Mouse (Mus musculus) regulatory T cell (primary cell): ENCODE data around the gene Chmp6.

Experiments
- in situ Hi-C: fragments of 300-600 bp; cut with MboI, MseI; formaldehyde crosslinking; loops from one replicate; pipeline ENCODE4 v1.15.1; 2025; ENCODE audit warnings: high pct_unique_total_duplicates

The Chmp6 gene

GRCm38 (mm10) chr11:119907711-119908110, 5.5 kb upstream of the Chmp6 start:
- in situ Hi-C loops: no loop called here

- in situ Hi-C loops: no loop called here
Observed at GRCm38 (mm10) chr11:119909436-119909835, 3.8 kb upstream of the Chmp6 start.

GRCm38 (mm10) chr11:119912845-119913244, 396 bp upstream of the Chmp6 start:
- in situ Hi-C loops: no loop called here

GRCm38 (mm10) chr11:119913935-119914314, 684 bp downstream of the Chmp6 start:
- in situ Hi-C loops: no loop called here

- in situ Hi-C loops: no loop called here
Observed at GRCm38 (mm10) chr11:119914381-119914780, 1.1 kb downstream of the Chmp6 start.

GRCm38 (mm10) chr11:119915666-119916065, 2.4 kb downstream of the Chmp6 start:
- in situ Hi-C loops: loop anchor here (5.0 kb wide), 1 partner anchor 72 kb away; no protein-coding TSS in a partner anchor

- in situ Hi-C loops: loop anchor here (5.0 kb wide), 1 partner anchor 71 kb away; no protein-coding TSS in a partner anchor
Observed at GRCm38 (mm10) chr11:119916102-119916790, 3.0 kb downstream of the Chmp6 start.

- in situ Hi-C loops: loop anchor here (5.0 kb wide), 1 partner anchor 70 kb away; no protein-coding TSS in a partner anchor
Observed at GRCm38 (mm10) chr11:119916834-119917469, 3.7 kb downstream of the Chmp6 start.

- in situ Hi-C loops: loop anchor here (5.0 kb wide), 1 partner anchor 69 kb away; no protein-coding TSS in a partner anchor
Observed at GRCm38 (mm10) chr11:119918521-119918920, 5.3 kb downstream of the Chmp6 start.

- in situ Hi-C loops: loop anchor here (5.0 kb wide), 1 partner anchor 68 kb away; no protein-coding TSS in a partner anchor
Observed at GRCm38 (mm10) chr11:119919432-119919831, 6.2 kb downstream of the Chmp6 start.

- in situ Hi-C loops: loop anchor here (5.0 kb wide), 1 partner anchor 67 kb away; no protein-coding TSS in a partner anchor
Observed at GRCm38 (mm10) chr11:119919897-119920296, 6.7 kb downstream of the Chmp6 start.

GRCm38 (mm10) chr11:119920668-119921067, 7.4 kb downstream of the Chmp6 start:
- in situ Hi-C loops: no loop called here

- in situ Hi-C loops: no loop called here
Observed at GRCm38 (mm10) chr11:119925176-119925575, 11.9 kb downstream of the Chmp6 start.

GRCm38 (mm10) chr11:119926762-119927161, 13.5 kb downstream of the Chmp6 start:
- in situ Hi-C loops: no loop called here

- in situ Hi-C loops: no loop called here
Observed at GRCm38 (mm10) chr11:119928023-119928681, 14.9 kb downstream of the Chmp6 start.

- in situ Hi-C loops: no loop called here
Observed at GRCm38 (mm10) chr11:119929603-119930265, 16.5 kb downstream of the Chmp6 start.

- in situ Hi-C loops: no loop called here
Observed at GRCm38 (mm10) chr11:119931809-119932208, 18.6 kb downstream of the Chmp6 start.

- in situ Hi-C loops: no loop called here
Observed at GRCm38 (mm10) chr11:119933142-119933541, 19.9 kb downstream of the Chmp6 start.

GRCm38 (mm10) chr11:119933819-119934583, 20.8 kb downstream of the Chmp6 start:
- in situ Hi-C loops: no loop called here

- in situ Hi-C loops: no loop called here
Observed at GRCm38 (mm10) chr11:119934773-119935172, 21.5 kb downstream of the Chmp6 start.

GRCm38 (mm10) chr11:119935457-119935856, 22.2 kb downstream of the Chmp6 start:
- in situ Hi-C loops: no loop called here
